Mouse (Mus musculus) adrenal gland, adult 18-20 months (tissue): ENCODE measurements at regions not wholly inside any gene's neighbourhood (a gene's known extent, or its start where the extent isn't known, plus 50 kb on each side); places are given as distances from the start of the nearest gene placed in this dataset.

Source experiments
- DNase-seq, 2 experiments: peaks; one replicate each; pipeline ENCODE4 v3.0.0; 2021 to 2022; ENCODE audit warnings: low spot score in 2 of 2

- no peak for DNase-seq
Observed at GRCm38 (mm10) chr16:29946966-29947365, 117.2 kb upstream of the Hes1 start.

- DNase-seq, result peak in 1 of 2 experiments; percentile 23
Observed at GRCm38 (mm10) chr16:29947670-29948069, 116.5 kb upstream of the Hes1 start.

GRCm38 (mm10) chr16:29950136-29950535 lies 114.0 kb upstream of the Hes1 start:
- no peak for DNase-seq

DNA sequence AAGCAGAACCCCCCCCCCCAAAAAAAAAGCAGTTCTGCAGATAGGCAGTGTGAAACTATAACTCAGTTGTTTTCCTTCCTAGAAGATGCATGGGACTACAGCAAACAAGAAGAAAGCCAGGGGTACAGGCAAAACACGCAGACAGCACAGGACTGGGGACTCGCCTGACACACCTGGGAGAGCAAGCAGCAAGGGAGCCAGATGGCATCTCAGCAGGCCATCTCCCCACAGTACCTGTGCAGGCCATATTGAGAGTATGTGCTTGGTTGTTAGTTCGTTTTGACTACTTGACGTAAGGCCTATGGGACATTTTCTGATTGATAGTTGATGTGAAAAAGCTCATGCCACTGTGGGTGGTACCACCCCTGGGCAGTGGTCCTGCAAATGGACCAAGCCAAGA lies 113.4 kb upstream of the Hes1 start:
- no peak for DNase-seq

DNA sequence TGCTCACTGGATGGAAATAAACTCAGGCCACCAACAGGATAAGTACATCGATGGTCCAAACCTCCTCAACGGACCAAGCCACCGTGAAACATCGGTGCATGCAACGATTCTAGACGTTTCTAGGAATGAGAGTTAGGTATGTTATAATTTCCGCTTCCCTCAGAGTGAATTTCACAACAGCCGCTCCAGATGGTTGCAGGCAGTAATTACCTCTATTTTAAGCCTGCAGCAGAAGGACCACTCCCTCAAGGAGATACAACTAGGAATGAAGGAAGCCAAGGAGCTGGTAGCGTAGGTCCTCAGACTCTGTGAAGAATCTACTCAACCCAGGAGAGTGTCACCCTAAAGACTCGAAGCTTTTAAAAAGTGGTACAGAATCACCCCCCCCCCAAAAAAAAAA lies 109.5 kb upstream of the Hes1 start:
- DNase-seq, result no peak

DNA sequence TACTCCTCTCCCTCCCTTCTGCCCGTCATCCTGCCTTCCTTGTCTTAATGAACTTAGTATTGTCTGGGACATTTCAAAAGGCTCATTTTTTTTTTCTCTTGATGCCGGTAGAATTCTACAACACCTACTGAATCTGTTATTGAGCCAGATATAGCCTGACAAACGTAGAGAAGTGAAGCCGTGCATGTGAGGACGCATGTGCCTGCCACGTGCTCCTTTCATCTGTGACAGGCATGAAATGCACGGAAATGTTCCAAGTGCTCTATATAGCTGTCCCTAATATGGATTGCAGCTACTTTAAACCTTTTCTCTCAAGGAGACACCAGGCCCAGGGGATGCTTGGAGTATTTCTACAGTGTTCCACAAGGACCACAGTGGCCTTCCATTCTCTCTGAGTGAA lies 107.3 kb upstream of the Hes1 start:
- no peak for DNase-seq

GRCm38 (mm10) chr16:29959939-29960637 lies 104.1 kb upstream of the Hes1 start:
- no peak for DNase-seq

DNA sequence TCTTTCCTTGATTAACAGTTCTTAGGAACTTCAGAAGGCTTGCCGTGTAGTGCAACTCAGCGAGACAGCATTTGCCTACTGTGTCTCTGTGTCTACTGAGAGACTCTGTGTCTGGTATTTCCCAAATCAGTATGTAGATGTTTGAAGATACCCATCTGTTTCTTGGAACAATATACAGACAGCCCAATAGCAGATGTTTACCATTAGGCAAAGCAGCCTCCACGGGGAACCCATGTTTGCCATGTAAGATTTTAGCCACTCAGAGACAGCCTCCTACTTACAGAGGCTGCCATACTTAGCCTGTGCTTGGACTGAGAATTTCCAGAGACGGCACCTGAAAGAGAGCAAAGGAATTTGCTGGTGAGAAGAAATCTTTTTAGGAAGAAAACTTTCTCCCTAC lies 100.9 kb upstream of the Hes1 start:
- no peak for DNase-seq

- no peak for DNase-seq
Observed at GRCm38 (mm10) chr16:29964563-29964962, 99.6 kb upstream of the Hes1 start.

GRCm38 (mm10) chr16:29968743-29969142 lies 95.4 kb upstream of the Hes1 start:
- no peak for DNase-seq

GRCm38 (mm10) chr16:29972741-29973141 lies 91.4 kb upstream of the Hes1 start:
- no peak for DNase-seq

- peak; percentile 24 to 28 for DNase-seq
Observed at GRCm38 (mm10) chr16:29973250-29973649, 90.9 kb upstream of the Hes1 start.

DNA sequence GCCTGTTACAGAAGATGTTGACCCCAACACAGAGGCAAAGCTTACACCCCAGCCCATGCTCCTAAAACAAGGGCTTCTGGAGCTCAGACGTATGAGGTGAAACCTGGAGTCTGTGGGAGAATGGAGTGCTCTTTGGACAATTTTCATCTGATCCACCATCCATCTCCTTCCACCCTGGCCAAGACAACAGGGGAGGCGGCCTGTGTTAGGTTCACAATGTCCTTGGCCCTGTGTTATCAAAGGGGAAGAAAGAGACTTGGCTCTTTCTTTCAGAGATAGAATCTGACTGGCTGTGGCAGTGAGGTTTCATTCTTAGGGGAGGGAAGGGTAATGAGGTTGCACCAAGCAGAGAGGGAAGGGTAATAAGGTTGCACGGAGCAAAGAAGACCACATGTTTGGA lies 88.4 kb upstream of the Hes1 start:
- no peak for DNase-seq

DNA sequence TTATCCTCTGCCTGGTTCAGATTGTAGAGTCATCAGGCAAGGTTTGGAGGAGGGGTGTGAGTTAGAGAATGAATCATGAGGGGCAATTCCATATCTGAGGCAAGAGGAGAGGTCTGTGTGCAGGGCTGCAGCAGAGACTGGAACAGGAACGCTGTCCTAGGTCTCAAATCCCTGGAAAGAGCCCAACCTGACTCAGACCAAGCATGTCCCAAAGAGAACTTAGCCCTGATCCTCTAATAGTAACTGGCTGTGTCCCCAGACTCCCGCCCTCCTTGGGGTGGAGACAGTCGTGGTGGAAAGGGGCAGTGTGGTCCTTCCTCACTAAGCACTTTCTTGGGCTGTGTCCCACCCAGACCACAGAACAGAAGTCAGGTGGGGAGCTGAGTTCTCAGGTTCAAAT lies 87.2 kb upstream of the Hes1 start:
- DNase-seq, result no peak

- DNase-seq, result no peak
Observed at GRCm38 (mm10) chr16:29977711-29978110, 86.5 kb upstream of the Hes1 start.

DNA sequence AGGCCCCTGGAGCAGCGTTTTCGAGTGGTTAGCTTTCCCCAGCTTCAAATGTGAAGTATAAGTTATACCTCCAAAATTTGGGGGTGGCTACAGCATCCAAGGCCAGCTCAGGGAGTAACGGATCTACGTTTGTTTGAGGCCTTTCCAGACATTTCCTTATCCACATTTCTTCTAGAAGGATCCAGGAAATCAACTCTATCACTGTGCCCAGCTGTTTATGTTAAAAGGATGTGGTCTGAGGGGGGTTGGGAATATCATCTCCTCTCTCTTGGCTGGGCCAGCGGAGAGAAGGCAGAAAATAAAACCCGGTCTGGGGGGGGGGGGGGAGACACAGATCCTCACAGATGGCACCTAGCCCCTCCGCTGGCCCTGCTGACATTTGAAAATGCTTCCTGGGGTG lies 85.1 kb upstream of the Hes1 start:
- DNase-seq, result no peak

DNA sequence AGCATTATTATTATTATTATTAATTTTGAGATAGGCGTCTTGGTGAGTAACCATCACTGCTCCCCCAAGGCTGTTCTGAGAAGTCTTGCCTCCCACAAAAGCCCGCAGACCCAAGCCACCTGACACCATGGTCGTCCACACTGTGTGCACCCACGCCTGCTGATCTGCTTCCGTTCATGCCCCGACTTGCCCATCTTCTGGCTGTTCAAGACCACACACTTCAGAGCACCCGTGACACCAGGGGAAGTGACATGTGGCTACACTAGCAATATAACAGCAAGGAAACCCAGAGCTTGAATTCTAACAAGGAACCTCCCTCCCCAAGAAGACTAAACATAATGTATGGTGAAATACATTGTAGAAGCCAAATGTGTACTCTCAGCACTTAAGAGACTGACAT lies 82.6 kb upstream of the Hes1 start:
- DNase-seq, result no peak

DNA sequence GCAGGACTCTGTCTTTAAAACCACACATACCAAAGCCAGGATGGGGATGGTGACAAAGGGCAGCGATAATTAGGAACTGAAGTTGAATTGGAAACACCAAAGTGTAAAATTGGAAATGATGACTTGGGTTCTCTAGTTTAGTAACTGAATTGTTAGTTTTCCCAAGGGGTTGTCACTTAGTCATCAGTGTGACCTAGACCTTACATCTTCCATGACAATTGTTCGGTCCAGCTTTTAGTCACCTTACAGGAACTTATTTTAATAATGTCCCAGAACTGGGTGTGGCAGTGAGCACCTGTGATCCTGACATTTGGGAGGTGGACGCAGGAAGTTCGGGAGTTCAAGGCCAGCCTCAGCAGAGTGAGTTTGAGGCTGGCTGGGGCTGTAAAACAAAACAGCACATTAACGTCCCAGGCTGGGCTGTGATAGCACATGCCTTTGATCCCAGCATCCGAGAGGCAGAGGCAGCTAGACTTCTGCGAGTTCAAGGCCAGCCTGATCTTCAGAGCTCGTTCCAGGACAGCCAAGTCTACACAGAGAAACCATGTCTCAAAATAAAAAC lies 81.9 kb upstream of the Hes1 start:
- DNase-seq, result no peak

DNA sequence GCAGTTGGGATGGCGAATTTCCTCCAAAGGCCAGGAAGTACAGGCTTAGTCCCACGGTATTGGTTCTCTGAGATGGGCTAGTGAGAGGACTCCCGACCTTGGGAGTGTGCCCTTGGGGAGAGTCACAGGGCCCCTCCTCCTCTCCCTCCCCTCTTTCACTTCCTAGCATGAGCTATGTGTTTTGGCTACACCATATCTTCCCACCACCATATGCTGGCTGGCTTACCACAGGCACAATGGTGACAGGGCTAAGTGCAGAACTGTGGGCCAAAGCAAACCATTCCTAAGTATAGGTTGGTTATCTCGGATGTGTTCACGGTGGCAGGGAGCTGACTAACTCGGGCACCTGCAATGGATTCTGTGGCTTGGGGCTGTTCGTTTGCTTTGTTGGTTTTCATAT lies 81.0 kb upstream of the Hes1 start:
- no peak for DNase-seq

DNA sequence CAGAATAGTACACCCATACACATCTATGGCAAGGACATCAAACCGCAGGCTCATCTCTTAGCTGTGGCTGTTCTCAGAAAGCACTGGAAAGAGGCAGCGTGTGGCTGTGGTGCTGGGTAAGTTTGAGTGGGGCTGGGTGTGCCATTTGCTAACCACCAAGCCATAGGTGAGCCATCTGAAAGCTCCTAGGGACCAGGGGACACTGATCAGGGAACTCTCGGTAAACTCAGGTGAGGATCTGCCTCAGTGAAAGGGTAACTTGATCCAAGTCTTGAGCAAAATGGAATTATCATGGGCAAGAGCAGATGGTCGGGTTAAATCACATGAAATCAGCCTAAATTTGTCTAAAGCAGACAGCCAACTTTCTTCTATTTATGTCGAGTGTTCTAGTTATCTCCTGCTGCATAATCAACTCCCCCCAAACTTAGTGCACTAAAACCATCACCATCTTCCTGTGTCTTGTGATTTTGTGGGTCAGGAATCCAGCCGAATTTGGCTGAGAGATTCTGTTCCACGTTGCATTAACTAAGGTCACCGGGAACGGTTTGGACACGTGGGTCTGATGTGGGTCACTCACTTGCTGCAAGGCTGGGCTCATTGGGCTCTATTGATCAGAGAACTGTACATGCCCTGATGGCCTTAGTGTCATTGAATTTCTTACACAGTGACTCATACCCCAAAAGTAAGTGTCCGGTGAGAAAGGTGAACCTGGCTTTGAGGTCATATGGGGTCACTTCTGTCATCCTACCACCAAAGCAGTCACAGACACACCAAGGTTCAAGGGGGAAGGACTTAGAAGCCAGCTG lies 78.9 kb upstream of the Hes1 start:
- no peak for DNase-seq

- DNase-seq, result no peak
Observed at GRCm38 (mm10) chr16:29987595-29987994, 76.6 kb upstream of the Hes1 start.

- DNase-seq, result no peak
Observed at GRCm38 (mm10) chr16:29987999-29988398, 76.2 kb upstream of the Hes1 start.
